Mouse (Mus musculus) limb, embryonic 10.5 days (tissue): ENCODE measurements around the gene Dcst1. TPM values are rescaled to one million over a fixed set of nuclear protein-coding genes. Genes with fewer than 3 reads are reported as not detected.
A peak's percentile ranks its signal among the peaks of the same experiment; 100 is the strongest.

Experiments used
- DNase-seq: peaks from one replicate; pipeline ENCODE4 v3.0.0-alpha.2; 2017; ENCODE audit warnings: low spot score
- H3K27ac ChIP-seq: fragments of 300-500 bp; sonication (generic); 2 replicates; pipeline ENCODE4 v1.5.1; 2016; ENCODE audit warnings: mild to moderate bottlenecking
- H3K27me3 ChIP-seq: fragments of 300-500 bp; sonication (generic); 2 replicates; pipeline ENCODE4 v1.6.1; 2016; ENCODE audit warnings: low read depth, mild to moderate bottlenecking; ENCODE audit not compliant: poor library complexity, severe bottlenecking
- H3K36me3 ChIP-seq: fragments of 300-500 bp; sonication (generic); 2 replicates; pipeline ENCODE4 v1.6.1; 2016; ENCODE audit warnings: mild to moderate bottlenecking, moderate library complexity
- H3K4me1 ChIP-seq: fragments of 300-500 bp; sonication (generic); 2 replicates; pipeline ENCODE4 v1.6.1; 2016
- H3K4me3 ChIP-seq: fragments of 300-500 bp; sonication (generic); 2 replicates; pipeline ENCODE4 v1.5.1; 2016; ENCODE audit warnings: mild to moderate bottlenecking, moderate library complexity
- H3K9me3 ChIP-seq: fragments of 300-500 bp; sonication (generic); replicated peaks from 2 replicates; pipeline ENCODE4 v1.6.1; 2016; ENCODE audit warnings: mild to moderate bottlenecking
- WGBS: fragments of 180-500 bp; shearing (Covaris S2); methylation state at CpG from one replicate; pipeline ENCODE4 v1.1.7; 2016; 5-methylcytosine and 5-hydroxymethylcytosine counted together
- polyA plus RNA-seq: library from polyadenylated mRNA; unstranded; fragments of >200 nt; fragmentation: Nextera tagmentation; extraction: Ambion mirVana; gene quantifications from 2 replicates; pipeline ENCODE4 v1.2.1, GENCODE M21; 2016

Gene Dcst1
- polyA plus RNA-seq, 1 experiment from 2014 or later = 0.25 TPM

DNA sequence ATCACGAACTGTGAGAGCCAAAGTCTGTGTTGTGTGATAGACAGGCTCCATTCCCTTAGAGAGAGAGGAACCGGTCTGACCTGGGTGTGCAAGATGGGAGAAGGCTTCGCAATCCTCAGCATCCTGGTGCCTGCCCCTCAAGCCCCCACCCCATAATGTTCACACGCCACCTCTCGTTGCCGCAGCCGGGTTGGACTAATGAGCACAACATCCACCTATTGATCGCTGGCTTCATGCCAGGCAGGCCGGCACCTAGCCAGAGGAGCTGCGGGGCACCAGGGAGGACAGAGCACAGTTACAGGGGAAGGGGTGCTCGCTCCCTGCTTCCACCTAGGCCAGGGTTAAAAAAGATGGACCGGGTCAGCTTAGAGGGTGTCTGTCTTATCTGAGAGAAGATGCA lies 32.6 kb downstream of the Dcst1 start:
- peaks cover 86% of the 10 kb centered on the region for H3K4me1 ChIP-seq
- WGBS = 49% methylated on average over 12 of the region's 12 CpGs
- H3K27ac ChIP-seq = peak overlapping the region; percentile 15; the same call in 1 of the 2 replicates
- 0 out of 2 replicates have a peak, but pooled peaks cover 5% of the 10 kb centered on the region for H3K27me3 ChIP-seq
- peak; percentile 34 for DNase-seq
- H3K4me3 ChIP-seq = no peak overlapping the region
- H3K9me3 ChIP-seq = no peaks in the 10 kb centered on the region
- peaks cover 36% of the 10 kb centered on the region for H3K36me3 ChIP-seq

- H3K4me1 ChIP-seq = peaks cover 87% of the 10 kb centered on the region
Measured at GRCm38 (mm10) chr3:89332013-89332412, 33.0 kb downstream of the Dcst1 start.

GRCm38 (mm10) chr3:89331561-89331960 lies 33.5 kb downstream of the Dcst1 start:
- Histone ChIP-seq H3K9me3 (no peaks in the 10 kb centered on the region), H3K27me3 (0 out of 2 replicates have a peak, but pooled peaks cover 5% of the 10 kb centered on the region), H3K36me3 (peaks cover 36% of the 10 kb centered on the region), H3K4me3 (no peak overlapping the region), H3K4me1 (peaks cover 87% of the 10 kb centered on the region), H3K27ac (0 out of 2 replicates have a peak overlapping the region, but pooled peaks have one; percentile 6)
- 76% methylated on average over 13 of the region's 13 CpGs for WGBS
- peak; percentile 34 for DNase-seq

More at GRCm38 (mm10) chr3:89332013-89332412, 33.0 kb downstream of the Dcst1 start:
- 57% methylated on average over 10 of the region's 10 CpGs for WGBS
- Histone ChIP-seq H3K36me3 (peaks cover 36% of the 10 kb centered on the region), H3K27me3 (0 out of 2 replicates have a peak, but pooled peaks cover 5% of the 10 kb centered on the region), H3K27ac (no peak overlapping the region), H3K9me3 (no peaks in the 10 kb centered on the region), H3K4me3 (no peak overlapping the region)
- DNase-seq = no peak

DNA sequence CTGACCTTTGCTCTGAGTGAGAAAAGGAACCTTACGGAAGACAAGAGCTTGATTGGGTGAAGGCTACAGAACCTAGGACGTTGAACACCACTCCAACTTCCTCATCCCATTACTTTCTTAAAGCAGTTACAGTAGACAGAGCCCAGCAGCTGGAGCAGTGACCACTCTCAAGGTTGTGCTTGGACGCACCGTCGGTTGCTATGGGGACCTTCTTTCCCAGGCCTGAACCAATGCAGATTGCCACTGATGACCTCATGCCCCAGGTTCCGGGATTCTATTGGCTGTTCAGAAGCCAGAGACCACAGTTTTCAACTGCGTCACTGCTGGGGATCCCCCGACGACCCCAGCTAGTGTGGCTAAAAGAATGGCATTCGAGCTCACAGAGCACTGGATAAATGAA lies 34.1 kb downstream of the Dcst1 start:
- H3K27me3 ChIP-seq = 0 out of 2 replicates have a peak, but pooled peaks cover 5% of the 10 kb centered on the region
- DNase-seq = peak; percentile 51
- peaks cover 36% of the 10 kb centered on the region for H3K36me3 ChIP-seq
- H3K4me3 ChIP-seq = 0 out of 2 replicates have a peak overlapping the region, but pooled peaks have one; percentile 4
- peaks cover 84% of the 10 kb centered on the region for H3K4me1 ChIP-seq
- H3K27ac ChIP-seq = no peak overlapping the region
- no peaks in the 10 kb centered on the region for H3K9me3 ChIP-seq
- WGBS = 21% methylated on average over 10 of the region's 10 CpGs

- Histone ChIP-seq H3K27me3 (0 out of 2 replicates have a peak, but pooled peaks cover 5% of the 10 kb centered on the region), H3K9me3 (no peaks in the 10 kb centered on the region), H3K27ac (no peak overlapping the region), H3K36me3 (peaks cover 31% of the 10 kb centered on the region), H3K4me1 (peaks cover 79% of the 10 kb centered on the region), H3K4me3 (no peak overlapping the region)
- no peak for DNase-seq
- 52% methylated on average over 3 of the region's 3 CpGs for WGBS
Measured at GRCm38 (mm10) chr3:89330346-89330745, 34.7 kb downstream of the Dcst1 start.

GRCm38 (mm10) chr3:89328623-89329022 lies 36.4 kb downstream of the Dcst1 start:
- WGBS = 13% methylated on average over 4 of the region's 4 CpGs
- Histone ChIP-seq H3K36me3 (peaks cover 14% of the 10 kb centered on the region), H3K4me1 (peaks cover 65% of the 10 kb centered on the region), H3K27ac (peak overlapping the region; percentile 19; the same call in 1 of the 2 replicates), H3K27me3 (peaks cover 6% of the 10 kb centered on the region; the same call in 1 of the 2 replicates), H3K9me3 (no peaks in the 10 kb centered on the region), H3K4me3 (no peak overlapping the region)
- DNase-seq = no peak

- H3K4me1 ChIP-seq = peaks cover 63% of the 10 kb centered on the region
- H3K4me3 ChIP-seq = peak overlapping the region; percentile 6
- peaks cover 2% of the 10 kb centered on the region for H3K36me3 ChIP-seq
- WGBS = 29% methylated on average over 9 of the region's 9 CpGs
- no peaks in the 10 kb centered on the region for H3K9me3 ChIP-seq
- peaks cover 13% of the 10 kb centered on the region; the same call in 1 of the 2 replicates for H3K27me3 ChIP-seq
- no peak for DNase-seq
- peak overlapping the region; percentile 72 for H3K27ac ChIP-seq
Measured at GRCm38 (mm10) chr3:89327371-89327870, 37.6 kb downstream of the Dcst1 start.

- DNase-seq = no peak
- no peak overlapping the region for H3K27ac ChIP-seq
- H3K27me3 ChIP-seq = peaks cover 25% of the 10 kb centered on the region
- no peak overlapping the region for H3K4me3 ChIP-seq
- H3K9me3 ChIP-seq = no peaks in the 10 kb centered on the region
- H3K36me3 ChIP-seq = no peaks in the 10 kb centered on the region
- 95% methylated on average over 8 of the region's 8 CpGs for WGBS
- peaks cover 63% of the 10 kb centered on the region for H3K4me1 ChIP-seq
Measured at GRCm38 (mm10) chr3:89325882-89326281, 39.2 kb downstream of the Dcst1 start.

- DNase-seq = peak; percentile 87
- Histone ChIP-seq H3K9me3 (no peaks in the 10 kb centered on the region), H3K36me3 (no peaks in the 10 kb centered on the region), H3K4me1 (peaks cover 66% of the 10 kb centered on the region), H3K4me3 (peak within 1 kb of the TSS; percentile 79), H3K27me3 (peaks cover 52% of the 10 kb centered on the region), H3K27ac (peak within 1 kb of the TSS; percentile 89)
- whole genome bisulfite sequencing = under 1% methylated on average over 53 of the region's 53 CpGs
Measured at GRCm38 (mm10) chr3:89322514-89323165, 42.4 kb downstream of the Dcst1 start, which contains the start of gene Efna3. Efna3 (minus strand) TSS chr3:89322965.

DNA sequence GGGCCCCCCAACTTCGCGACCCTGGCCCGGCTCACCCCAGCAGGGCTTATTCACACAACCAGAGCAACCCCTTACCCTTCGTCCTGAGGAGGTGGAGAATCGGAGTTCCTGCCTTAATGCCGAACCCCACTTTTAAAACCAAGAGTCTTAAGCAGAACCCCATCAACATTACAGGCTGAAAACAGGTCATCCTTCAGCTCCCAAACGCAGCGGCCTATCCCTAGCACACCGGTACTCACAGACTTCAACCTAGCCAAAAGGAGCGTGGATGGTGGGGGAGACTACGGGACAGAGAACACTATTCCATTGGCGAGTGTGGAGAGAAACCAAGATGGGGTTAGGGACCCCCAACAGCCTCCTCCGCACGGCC lies 42.9 kb downstream of the Dcst1 start:
- H3K36me3 ChIP-seq = no peaks in the 10 kb centered on the region
- H3K4me1 ChIP-seq = peaks cover 66% of the 10 kb centered on the region
- H3K27me3 ChIP-seq = peaks cover 58% of the 10 kb centered on the region
- 0% methylated on average over 14 of the region's 14 CpGs for WGBS
- H3K9me3 ChIP-seq = no peaks in the 10 kb centered on the region
- DNase-seq = no peak
- H3K27ac ChIP-seq = peak overlapping the region; percentile 89
- H3K4me3 ChIP-seq = peak overlapping the region; percentile 79

DNA sequence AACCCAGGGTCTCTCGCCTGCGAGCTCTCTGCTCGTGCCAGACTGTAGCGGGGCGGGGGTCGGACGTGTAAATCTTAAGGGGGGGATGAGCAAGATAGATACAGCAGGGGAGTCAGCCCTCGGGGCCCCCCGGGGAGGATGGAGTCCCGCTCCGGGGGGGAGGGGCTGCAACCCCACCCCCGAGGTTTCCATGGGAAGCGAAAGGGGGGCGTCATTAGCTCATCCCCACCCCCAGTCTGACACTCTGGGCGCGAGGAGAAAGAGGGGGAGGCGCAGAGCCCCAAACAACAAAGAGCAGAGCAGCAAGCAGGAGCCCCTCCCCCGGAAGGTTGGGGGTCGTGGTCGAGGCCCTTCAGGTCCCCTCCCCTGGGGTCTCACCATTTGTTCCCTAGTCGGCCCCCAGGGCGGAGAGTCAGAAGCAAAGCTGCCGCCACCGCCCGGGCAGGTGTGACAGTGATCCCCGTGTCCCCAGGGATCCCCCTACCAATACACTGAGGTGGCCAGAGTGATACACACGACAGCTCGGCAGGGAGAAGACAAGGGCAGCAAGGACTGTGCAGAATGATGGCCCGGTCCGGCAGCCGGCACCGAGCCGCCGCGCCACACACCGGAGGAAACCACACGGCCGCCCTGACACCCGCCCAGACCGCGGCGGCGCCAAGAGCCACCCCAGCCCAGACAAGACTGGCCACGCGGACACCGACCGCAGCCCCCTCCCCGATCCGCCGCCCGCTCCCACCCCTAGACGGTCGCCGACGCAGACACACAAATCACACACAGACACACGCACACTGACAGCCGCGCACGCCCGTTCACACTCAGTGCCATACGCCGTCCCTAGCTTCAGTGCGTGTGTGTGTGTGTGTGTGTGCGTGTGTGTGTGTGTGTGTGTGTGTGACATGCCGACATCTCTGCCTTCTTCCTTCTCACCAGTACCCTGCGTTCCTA lies 43.6 kb downstream of the Dcst1 start:
- under 1% methylated on average over 66 of the region's 66 CpGs for WGBS
- Histone ChIP-seq H3K27me3 (peaks cover 58% of the 10 kb centered on the region), H3K4me1 (peaks cover 66% of the 10 kb centered on the region), H3K27ac (peak overlapping the region; percentile 89), H3K36me3 (no peaks in the 10 kb centered on the region), H3K4me3 (peak overlapping the region; percentile 79), H3K9me3 (no peaks in the 10 kb centered on the region)
- peak; percentile 71 for DNase-seq

GRCm38 (mm10) chr3:89320581-89321182 lies 44.4 kb downstream of the Dcst1 start:
- Histone ChIP-seq H3K9me3 (no peaks in the 10 kb centered on the region), H3K4me3 (peak overlapping the region; percentile 79), H3K27ac (peak overlapping the region; percentile 89), H3K27me3 (peaks cover 64% of the 10 kb centered on the region), H3K36me3 (no peaks in the 10 kb centered on the region), H3K4me1 (peaks cover 72% of the 10 kb centered on the region)
- 1% methylated on average over 41 of the region's 41 CpGs for WGBS
- DNase-seq = peak; percentile 93
